Mouse (Mus musculus) gastrocnemius, postnatal 36 days (tissue): ENCODE results near the gene Gm4763. TPM values are rescaled to one million over a fixed set of nuclear protein-coding genes. Genes with fewer than 3 reads are reported as not detected.

Experiments used
- total RNA-seq, 2 experiments: library from RNA; stranded (reverse); gene quantifications; 2 replicates each; pipeline ENCODE4 v1.2.3; 2021

Gene Gm4763
- total RNA-seq, 2 experiments from 2014 or later, result not detected

Other genes with a start within 250 kb of the Gm4763 start
- gene Cadm4, start 244.9 kb downstream of the Gm4763 start, total RNA-seq, result 1 to 10 TPM; 2.7 to 4.6 TPM
- gene Zfp428, start 219.9 kb downstream of the Gm4763 start, total RNA-seq, result 1 to 10 TPM; 4.3 to 5.9 TPM
- gene AC161166.1, start 214.5 kb downstream of the Gm4763 start, total RNA-seq, result not detected
- 10 to 100 TPM; 10.7 to 10.9 TPM for gene Irgq, start 196.2 kb downstream of the Gm4763 start, total RNA-seq
- not detected for gene Pinlyp, start 180.8 kb downstream of the Gm4763 start, total RNA-seq
- gene Xrcc1, start 180.6 kb downstream of the Gm4763 start, total RNA-seq, result 10 to 100 TPM; 17.1 to 21.4 TPM
- gene Ethe1, start 139.4 kb downstream of the Gm4763 start, total RNA-seq, result 10 to 100 TPM; 23.0 to 24.2 TPM
- under 1 TPM in 1 of 2 experiments, not detected in 1; 0.18 TPM for gene Zfp575, start 139.3 kb downstream of the Gm4763 start, total RNA-seq
- gene Phldb3, start 116.1 kb downstream of the Gm4763 start, total RNA-seq, result under 1 TPM; 0.30 to 0.66 TPM
- not detected for gene Lypd3, start 90.4 kb downstream of the Gm4763 start, total RNA-seq
- gene Tex101, start 50.2 kb downstream of the Gm4763 start, total RNA-seq, result not detected
- gene BC049730, start 17.7 kb downstream of the Gm4763 start, total RNA-seq, result not detected
- gene Cd177, start 33.4 kb upstream of the Gm4763 start, total RNA-seq, result not detected
- not detected for gene Ceacam10, start 50.3 kb upstream of the Gm4763 start, total RNA-seq
- gene Gm9844, start 135.3 kb upstream of the Gm4763 start, total RNA-seq, result not detected
- gene Lypd4, start 143.0 kb upstream of the Gm4763 start, total RNA-seq, result not detected
- gene Dmrtc2, start 143.1 kb upstream of the Gm4763 start, total RNA-seq, result not detected
- gene Rps19, start 157.5 kb upstream of the Gm4763 start, total RNA-seq, result 100 to 1,000 TPM; 283 to 298 TPM
- under 1 TPM in 1 of 2 experiments, not detected in 1; 0.23 TPM for gene Cd79a, start 170.5 kb upstream of the Gm4763 start, total RNA-seq
- 10 to 100 TPM; 28.6 to 31.6 TPM for gene Arhgef1, start 176.0 kb upstream of the Gm4763 start, total RNA-seq
- not detected for gene Gm4881, start 217.6 kb upstream of the Gm4763 start, total RNA-seq
- 100 to 1,000 TPM; 188 to 189 TPM for gene Rabac1, start 245.8 kb upstream of the Gm4763 start, total RNA-seq